Mouse (Mus musculus) ovary, adult 10 weeks (tissue): ENCODE results near the gene Emg1. TPM values are rescaled to one million over a fixed set of nuclear protein-coding genes. Genes with fewer than 3 reads are reported as not detected.

Experiments
- polyA plus RNA-seq: library from polyadenylated mRNA; stranded (reverse); fragments of 350-450 nt; fragmentation: Illumina TruSeq; extraction: RNeasy Lipid Tissue Mini Kit (QIAGEN cat#74804); gene quantifications from one replicate; pipeline ENCODE4 v1.2.3, GENCODE M21; 2014

The Emg1 gene
- 13.2 TPM for polyA plus RNA-seq

GRCm38 (mm10) chr6:124711824-124712782 lies at the start of gene Emg1, which contains the start of gene Phb2:
Emg1 (minus strand) TSS chr6:124712178.
Phb2 (plus strand) TSS chr6:124712336.

GRCm38 (mm10) chr6:124755831-124756595 lies 44.0 kb upstream of the Emg1 start, which contains the start of the genes Gm45234 and Atn1:
Gm45234 (minus strand) TSS chr6:124756021.
Atn1 (minus strand) TSS chr6:124756524.

GRCm38 (mm10) chr6:124740888-124741761 lies 29.1 kb upstream of the Emg1 start, which contains the start of gene Grcc10:
Grcc10 (minus strand) TSS chr6:124741374.

GRCm38 (mm10) chr6:124738511-124739023 lies 26.6 kb upstream of the Emg1 start, which contains the start of gene Ptpn6:
Ptpn6 (minus strand) TSS chr6:124738714.

GRCm38 (mm10) chr6:124662477-124663423 lies 49.2 kb downstream of the Emg1 start, which contains the start of gene Lpcat3:
Lpcat3 (plus strand) TSS chr6:124663027.

Other genes with a start within 250 kb of the Emg1 start
- gene Clstn3, start 247.4 kb downstream of the Emg1 start, polyA plus RNA-seq: 0.97 TPM
- gene C1rl, start 219.1 kb downstream of the Emg1 start, polyA plus RNA-seq: 3.4 TPM
- gene C1ra, start 199.8 kb downstream of the Emg1 start, polyA plus RNA-seq: 29.5 TPM
- 221 TPM for gene C1s1, start 169.8 kb downstream of the Emg1 start, polyA plus RNA-seq
- not detected for gene C1rb, start 141.9 kb downstream of the Emg1 start, polyA plus RNA-seq
- gene C1s2, start 76.1 kb downstream of the Emg1 start, polyA plus RNA-seq: 0.40 TPM
- gene Lpcat3, start 49.2 kb downstream of the Emg1 start, polyA plus RNA-seq: 40.5 TPM
- 26.3 TPM for gene Phb2, start 158 bp upstream of the Emg1 start, polyA plus RNA-seq
- 4.1 TPM for gene Ptpn6, start 26.5 kb upstream of the Emg1 start, polyA plus RNA-seq
- gene Grcc10, start 29.2 kb upstream of the Emg1 start, polyA plus RNA-seq: 2.1 TPM
- not detected for gene Gm45234, start 43.8 kb upstream of the Emg1 start, polyA plus RNA-seq
- 0.66 TPM for gene Atn1, start 44.3 kb upstream of the Emg1 start, polyA plus RNA-seq
- gene Eno2, start 57.5 kb upstream of the Emg1 start, polyA plus RNA-seq: 0.48 TPM
- gene Lrrc23, start 67.5 kb upstream of the Emg1 start, polyA plus RNA-seq: 3.8 TPM
- gene Spsb2, start 96.5 kb upstream of the Emg1 start, polyA plus RNA-seq: not detected
- gene Tpi1, start 102.1 kb upstream of the Emg1 start, polyA plus RNA-seq: 12.8 TPM
- 23.2 TPM for gene Usp5, start 117.3 kb upstream of the Emg1 start, polyA plus RNA-seq
- 4.3 TPM for gene Cdca3, start 117.4 kb upstream of the Emg1 start, polyA plus RNA-seq
- gene Gnb3, start 128.1 kb upstream of the Emg1 start, polyA plus RNA-seq: not detected
- gene P3h3, start 145.6 kb upstream of the Emg1 start, polyA plus RNA-seq: 1.7 TPM
- gene Gpr162, start 151.8 kb upstream of the Emg1 start, polyA plus RNA-seq: not detected
- 1.4 TPM for gene Cd4, start 176.0 kb upstream of the Emg1 start, polyA plus RNA-seq
- 0.23 TPM for gene Lag3, start 199.5 kb upstream of the Emg1 start, polyA plus RNA-seq
- 293 TPM for gene Ptms, start 207.9 kb upstream of the Emg1 start, polyA plus RNA-seq
- gene Mlf2, start 219.2 kb upstream of the Emg1 start, polyA plus RNA-seq: 8.4 TPM